Mouse (Mus musculus): ENCODE results near the gene Hamp2. TPM values are rescaled to one million over a fixed set of nuclear protein-coding genes. Genes with fewer than 3 reads are reported as not detected.

Gene Hamp2
- polyA plus RNA-seq, 1 experiment: not detected

- TF ChIP-seq CEBPB (IDR thresholded peaks at IDR 0.05; ENCODE audit: low read depth): no peak
- no peak for TF ChIP-seq MYOD1 (IDR thresholded peaks at IDR 0.05; ENCODE audit: control insufficient read depth, insufficient read length, low read depth)
- TF ChIP-seq USF1 (IDR thresholded peaks at IDR 0.05; ENCODE audit: low read depth): no peak
- TF ChIP-seq FOSL1 (IDR thresholded peaks at IDR 0.05; ENCODE audit: insufficient read depth, low read length, poor library complexity, severe bottlenecking): no peak
- TF ChIP-seq CTCF (IDR thresholded peaks at IDR 0.05; ENCODE audit: control insufficient read depth, insufficient read depth, insufficient read length): no peak
- TF ChIP-seq MAX (IDR thresholded peaks at IDR 0.05): no peak
- no peak for TF ChIP-seq MYOG (IDR thresholded peaks at IDR 0.05; ENCODE audit: control insufficient read depth, extremely low read depth, insufficient read length)
- Histone ChIP-seq H3K36me3 (ENCODE audit: control insufficient read depth, insufficient read depth) (no peaks in the 10 kb centered on the region), H3ac (ENCODE audit: control insufficient read depth, insufficient read length, low read depth) (no peak overlapping the region), H3K27me3 (ENCODE audit: control insufficient read depth, insufficient read depth, insufficient read length) (peaks cover 9% of the 10 kb centered on the region), H3K4me3 (ENCODE audit: insufficient read depth, poor library complexity, severe bottlenecking) (no peak overlapping the region), H3K79me3 (ENCODE audit: low read depth) (no peaks in the 10 kb centered on the region), H3K79me2 (ENCODE audit: control insufficient read depth, insufficient read depth) (no peaks in the 10 kb centered on the region)
These were observed 40.4 kb downstream of the Hamp2 start for GRCm38 (mm10) chr7:30884047-30884446.

GRCm38 (mm10) chr7:30881367-30881766 is 43.1 kb downstream of the Hamp2 start:
- no peak overlapping the region for H3ac ChIP-seq (ENCODE audit: control insufficient read depth, insufficient read length, low read depth)
- no peak overlapping the region for H3K4me3 ChIP-seq (ENCODE audit: insufficient read depth, poor library complexity, severe bottlenecking)
- no peaks in the 10 kb centered on the region for H3K79me2 ChIP-seq (ENCODE audit: control insufficient read depth, insufficient read depth)
- TF ChIP-seq MYOG (IDR thresholded peaks at IDR 0.05; ENCODE audit: control insufficient read depth, extremely low read depth, insufficient read length): no peak
- no peak for TF ChIP-seq CEBPB (IDR thresholded peaks at IDR 0.05; ENCODE audit: low read depth)
- no peak for TF ChIP-seq FOSL1 (IDR thresholded peaks at IDR 0.05; ENCODE audit: insufficient read depth, low read length, poor library complexity, severe bottlenecking)
- no peak for TF ChIP-seq USF1 (IDR thresholded peaks at IDR 0.05; ENCODE audit: low read depth)
- TF ChIP-seq MAX (IDR thresholded peaks at IDR 0.05): no peak
- TF ChIP-seq CTCF (IDR thresholded peaks at IDR 0.05; ENCODE audit: control insufficient read depth, insufficient read depth, insufficient read length): no peak
- no peak for TF ChIP-seq MYOD1 (IDR thresholded peaks at IDR 0.05; ENCODE audit: control insufficient read depth, insufficient read length, low read depth)
- no peaks in the 10 kb centered on the region for H3K36me3 ChIP-seq (ENCODE audit: control insufficient read depth, insufficient read depth)
- peaks cover 10% of the 10 kb centered on the region for H3K27me3 ChIP-seq (ENCODE audit: control insufficient read depth, insufficient read depth, insufficient read length)
- H3K79me3 ChIP-seq (ENCODE audit: low read depth): no peaks in the 10 kb centered on the region

- Histone ChIP-seq H3K79me3 (ENCODE audit: low read depth) (no peaks in the 10 kb centered on the region), H3K27me3 (ENCODE audit: control insufficient read depth, insufficient read depth, insufficient read length) (peaks cover 16% of the 10 kb centered on the region), H3ac (ENCODE audit: control insufficient read depth, insufficient read length, low read depth) (no peak within 1 kb of the TSS), H3K4me3 (ENCODE audit: insufficient read depth, poor library complexity, severe bottlenecking) (no peak within 1 kb of the TSS), H3K36me3 (ENCODE audit: control insufficient read depth, insufficient read depth) (no peaks in the 10 kb centered on the region), H3K79me2 (ENCODE audit: control insufficient read depth, insufficient read depth) (no peaks in the 10 kb centered on the region)
- TF ChIP-seq CTCF (IDR thresholded peaks at IDR 0.05; ENCODE audit: control insufficient read depth, insufficient read depth, insufficient read length) (no peak), CEBPB (IDR thresholded peaks at IDR 0.05; ENCODE audit: low read depth) (no peak)
These were observed 44.3 kb downstream of the Hamp2 start, which contains the start of gene Cd22 for GRCm38 (mm10) chr7:30880176-30880575. TSS of gene Cd22 (minus strand) at chr7:30880342.

- Histone ChIP-seq H3ac (ENCODE audit: control insufficient read depth, insufficient read length, low read depth) (no peak overlapping the region), H3K79me3 (ENCODE audit: low read depth) (no peaks in the 10 kb centered on the region), H3K36me3 (ENCODE audit: control insufficient read depth, insufficient read depth) (no peaks in the 10 kb centered on the region), H3K27me3 (ENCODE audit: control insufficient read depth, insufficient read depth, insufficient read length) (peaks cover 16% of the 10 kb centered on the region), H3K79me2 (ENCODE audit: control insufficient read depth, insufficient read depth) (no peaks in the 10 kb centered on the region), H3K4me3 (ENCODE audit: insufficient read depth, poor library complexity, severe bottlenecking) (no peak overlapping the region)
- TF ChIP-seq CEBPB (IDR thresholded peaks at IDR 0.05; ENCODE audit: low read depth): no peak
- TF ChIP-seq CTCF (IDR thresholded peaks at IDR 0.05; ENCODE audit: control insufficient read depth, insufficient read depth, insufficient read length): no peak
- TF ChIP-seq USF1 (IDR thresholded peaks at IDR 0.05; ENCODE audit: low read depth): no peak
- no peak for TF ChIP-seq MAX (IDR thresholded peaks at IDR 0.05)
- no peak for TF ChIP-seq MYOG (IDR thresholded peaks at IDR 0.05; ENCODE audit: control insufficient read depth, extremely low read depth, insufficient read length)
- no peak for TF ChIP-seq MYOD1 (IDR thresholded peaks at IDR 0.05; ENCODE audit: control insufficient read depth, insufficient read length, low read depth)
- no peak for TF ChIP-seq FOSL1 (IDR thresholded peaks at IDR 0.05; ENCODE audit: insufficient read depth, low read length, poor library complexity, severe bottlenecking)
These were observed 45.5 kb downstream of the Hamp2 start for GRCm38 (mm10) chr7:30878950-30879349.

GRCm38 (mm10) chr7:30873083-30873482 is 51.4 kb downstream of the Hamp2 start:
- no peak for TF ChIP-seq MYOD1 (IDR thresholded peaks at IDR 0.05; ENCODE audit: control insufficient read depth, insufficient read length, low read depth)
- TF ChIP-seq MYOG (IDR thresholded peaks at IDR 0.05; ENCODE audit: control insufficient read depth, extremely low read depth, insufficient read length): no peak
- no peak for TF ChIP-seq CEBPB (IDR thresholded peaks at IDR 0.05; ENCODE audit: low read depth)
- no peak for TF ChIP-seq FOSL1 (IDR thresholded peaks at IDR 0.05; ENCODE audit: insufficient read depth, low read length, poor library complexity, severe bottlenecking)
- no peak for TF ChIP-seq USF1 (IDR thresholded peaks at IDR 0.05; ENCODE audit: low read depth)
- TF ChIP-seq CTCF (IDR thresholded peaks at IDR 0.05; ENCODE audit: control insufficient read depth, insufficient read depth, insufficient read length): no peak
- TF ChIP-seq MAX (IDR thresholded peaks at IDR 0.05): no peak
- H3K79me2 ChIP-seq (ENCODE audit: control insufficient read depth, insufficient read depth): no peaks in the 10 kb centered on the region
- H3K79me3 ChIP-seq (ENCODE audit: low read depth): no peaks in the 10 kb centered on the region
- H3K36me3 ChIP-seq (ENCODE audit: control insufficient read depth, insufficient read depth): no peaks in the 10 kb centered on the region
- H3K4me3 ChIP-seq (ENCODE audit: insufficient read depth, poor library complexity, severe bottlenecking): no peak overlapping the region
- H3ac ChIP-seq (ENCODE audit: control insufficient read depth, insufficient read length, low read depth): no peak overlapping the region
- H3K27me3 ChIP-seq (ENCODE audit: control insufficient read depth, insufficient read depth, insufficient read length): peaks cover 31% of the 10 kb centered on the region

Other genes starting within 250 kb of the Hamp2 start
- not detected for gene 2200002J24Rik, start 225.8 kb downstream of the Hamp2 start, polyA plus RNA-seq (2012; fragmentation: generic; extraction: Trizol)
- gene Atp4a, start 212.5 kb downstream of the Hamp2 start, polyA plus RNA-seq (2012; fragmentation: generic; extraction: Trizol): not detected
- gene Tmem147, start 195.1 kb downstream of the Hamp2 start, polyA plus RNA-seq (2012; fragmentation: generic; extraction: Trizol): 168 TPM
- gene Gapdhs, start 181.0 kb downstream of the Hamp2 start, polyA plus RNA-seq (2012; fragmentation: generic; extraction: Trizol): not detected
- 3.6 TPM for gene Sbsn, start 173.2 kb downstream of the Hamp2 start, polyA plus RNA-seq (2012; fragmentation: generic; extraction: Trizol)
- gene Dmkn, start 160.9 kb downstream of the Hamp2 start, polyA plus RNA-seq (2012; fragmentation: generic; extraction: Trizol): not detected
- gene Krtdap, start 136.8 kb downstream of the Hamp2 start, polyA plus RNA-seq (2012; fragmentation: generic; extraction: Trizol): not detected
- gene Ffar2, start 100.9 kb downstream of the Hamp2 start, polyA plus RNA-seq (2012; fragmentation: generic; extraction: Trizol): not detected
- gene Ffar3, start 68.5 kb downstream of the Hamp2 start, polyA plus RNA-seq (2012; fragmentation: generic; extraction: Trizol): not detected
- gene Ffar1, start 63.1 kb downstream of the Hamp2 start, polyA plus RNA-seq (2012; fragmentation: generic; extraction: Trizol): not detected
- gene Cd22, start 44.3 kb downstream of the Hamp2 start, polyA plus RNA-seq (2012; fragmentation: generic; extraction: Trizol): 0.01 TPM
- 0.05 TPM for gene Mag, start 9.8 kb downstream of the Hamp2 start, polyA plus RNA-seq (2012; fragmentation: generic; extraction: Trizol)
- not detected for gene Hamp, start 19.4 kb upstream of the Hamp2 start, polyA plus RNA-seq (2012; fragmentation: generic; extraction: Trizol)
- 86.1 TPM for gene Usf2, start 32.1 kb upstream of the Hamp2 start, polyA plus RNA-seq (2012; fragmentation: generic; extraction: Trizol)
- 0.04 TPM for gene Lsr, start 48.8 kb upstream of the Hamp2 start, polyA plus RNA-seq (2012; fragmentation: generic; extraction: Trizol)
- not detected for gene Fam187b, start 49.1 kb upstream of the Hamp2 start, polyA plus RNA-seq (2012; fragmentation: generic; extraction: Trizol)
- gene Fxyd5, start 117.8 kb upstream of the Hamp2 start, polyA plus RNA-seq (2012; fragmentation: generic; extraction: Trizol): 103 TPM
- not detected for gene Fxyd7, start 126.8 kb upstream of the Hamp2 start, polyA plus RNA-seq (2012; fragmentation: generic; extraction: Trizol)
- gene Fxyd1, start 132.5 kb upstream of the Hamp2 start, polyA plus RNA-seq (2012; fragmentation: generic; extraction: Trizol): 0.55 TPM
- 0.02 TPM for gene Lgi4, start 134.7 kb upstream of the Hamp2 start, polyA plus RNA-seq (2012; fragmentation: generic; extraction: Trizol)
- 0.04 TPM for gene Fxyd3, start 152.0 kb upstream of the Hamp2 start, polyA plus RNA-seq (2012; fragmentation: generic; extraction: Trizol)
- gene Hpn, start 190.6 kb upstream of the Hamp2 start, polyA plus RNA-seq (2012; fragmentation: generic; extraction: Trizol): not detected
- gene Scn1b, start 202.3 kb upstream of the Hamp2 start, polyA plus RNA-seq (2012; fragmentation: generic; extraction: Trizol): 2.3 TPM
- 17.9 TPM for gene Gramd1a, start 231.2 kb upstream of the Hamp2 start, polyA plus RNA-seq (2012; fragmentation: generic; extraction: Trizol)